Mouse (Mus musculus): Measurements from ENCODE around the gene 1110008L16Rik.
"Not testable (repeated sequence)": the region's sequence is repeated elsewhere in the genome, so short reads cannot be mapped to it uniquely, and the experiment has no call there.

The 1110008L16Rik gene

DNA sequence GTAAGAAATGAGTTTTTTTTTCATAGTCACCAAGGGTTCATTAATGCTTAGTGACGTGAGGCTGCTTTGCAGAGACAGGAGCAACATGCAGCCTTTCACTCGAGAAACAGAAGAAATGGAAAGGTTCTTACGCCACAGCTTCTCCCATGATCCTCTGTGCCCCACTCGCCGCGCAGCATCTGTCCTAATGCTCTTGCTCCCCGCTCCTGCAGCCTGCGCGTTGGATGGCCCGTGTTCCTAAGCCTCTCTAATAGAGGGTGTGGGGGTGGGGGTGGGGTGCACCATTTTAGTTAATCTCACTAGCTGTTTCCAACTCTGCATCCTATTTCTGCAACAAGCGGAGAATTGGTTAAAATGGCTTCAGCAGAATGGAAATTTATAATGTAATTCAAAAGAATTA, 44.6 kb downstream of the 1110008L16Rik start:
- DNase-seq: no peak

DNA sequence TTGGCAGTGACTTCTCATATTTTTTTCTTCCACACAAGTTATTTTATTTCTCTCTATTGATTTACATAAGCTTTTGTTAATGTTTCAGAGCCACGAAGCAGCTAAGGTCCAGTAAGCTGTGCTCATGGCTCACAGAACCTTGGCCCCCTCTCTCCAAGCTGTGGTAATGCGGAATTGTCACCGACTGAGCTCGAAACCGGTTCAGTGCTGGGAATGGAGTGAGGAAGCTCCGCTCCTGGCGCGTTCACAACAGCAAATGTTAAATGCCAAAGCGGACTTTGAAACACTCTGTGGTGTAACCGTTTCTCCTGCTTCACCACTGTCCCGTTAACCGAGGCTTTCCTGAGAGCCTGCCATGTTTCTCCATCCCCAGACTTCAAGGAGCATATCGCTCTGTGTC, 45.2 kb downstream of the 1110008L16Rik start:
- peak; percentile 13 for DNase-seq

DNA sequence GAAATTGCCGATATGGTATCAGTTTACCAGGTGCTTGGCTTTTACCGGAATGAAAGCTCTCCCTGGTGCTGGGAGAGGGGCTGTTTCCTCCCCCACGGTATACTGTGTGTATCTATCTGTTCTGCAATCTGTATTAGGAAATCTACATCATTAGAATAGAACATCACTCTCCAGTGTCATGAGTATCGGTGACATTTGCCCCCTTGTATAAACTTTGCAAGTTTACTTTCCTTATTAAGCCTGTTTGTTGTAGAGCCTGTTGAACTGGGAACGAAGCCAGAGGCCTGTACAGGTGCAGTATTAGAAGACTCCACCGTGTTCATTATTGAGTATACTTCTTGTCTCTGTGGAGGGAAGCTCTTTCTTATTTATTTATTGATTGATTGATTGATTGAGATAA, 54.0 kb downstream of the 1110008L16Rik start:
- no peak for DNase-seq

GRCm38 (mm10) chr12:55354904-55355303, 55.5 kb downstream of the 1110008L16Rik start:
- no peak for DNase-seq

DNA sequence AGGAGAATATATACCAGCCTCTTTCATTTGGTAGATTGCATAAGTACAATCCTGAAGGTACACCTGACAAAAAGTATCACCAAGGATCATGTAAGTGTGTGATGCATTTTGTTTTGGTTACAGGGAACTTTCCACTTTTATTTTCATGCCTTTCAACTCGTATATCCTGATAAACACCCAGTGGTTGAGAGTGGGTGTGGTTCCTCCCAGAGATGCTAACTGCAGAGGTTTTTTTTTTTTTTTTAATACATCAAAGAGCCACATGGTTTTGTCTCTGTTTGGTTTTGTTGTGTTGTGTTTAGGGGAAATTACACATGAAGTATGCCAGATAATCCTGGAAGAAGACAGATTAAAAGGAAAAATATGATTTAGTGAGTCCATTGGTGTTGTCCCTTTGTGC, 57.9 kb downstream of the 1110008L16Rik start:
- no peak for DNase-seq

DNA sequence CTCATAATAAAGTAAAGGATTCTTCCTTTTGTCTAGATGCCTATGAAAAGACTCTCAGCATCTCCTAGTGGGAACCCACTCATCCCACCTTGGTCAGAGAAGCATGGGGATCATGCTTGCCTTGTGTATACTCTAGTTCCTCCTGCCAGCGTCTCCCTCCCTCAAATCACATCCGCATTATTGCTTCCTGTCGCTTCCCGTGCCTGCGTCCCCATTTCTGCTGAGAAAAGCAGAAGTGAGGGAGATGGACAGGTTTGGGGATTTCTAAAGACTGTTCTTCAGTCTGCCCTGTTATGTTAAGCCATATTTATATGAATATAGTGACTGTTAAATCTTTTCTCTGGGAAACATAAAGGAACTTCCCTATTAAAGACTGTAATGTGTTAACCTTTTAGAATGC, 61.6 kb downstream of the 1110008L16Rik start:
- no peak for DNase-seq

DNA sequence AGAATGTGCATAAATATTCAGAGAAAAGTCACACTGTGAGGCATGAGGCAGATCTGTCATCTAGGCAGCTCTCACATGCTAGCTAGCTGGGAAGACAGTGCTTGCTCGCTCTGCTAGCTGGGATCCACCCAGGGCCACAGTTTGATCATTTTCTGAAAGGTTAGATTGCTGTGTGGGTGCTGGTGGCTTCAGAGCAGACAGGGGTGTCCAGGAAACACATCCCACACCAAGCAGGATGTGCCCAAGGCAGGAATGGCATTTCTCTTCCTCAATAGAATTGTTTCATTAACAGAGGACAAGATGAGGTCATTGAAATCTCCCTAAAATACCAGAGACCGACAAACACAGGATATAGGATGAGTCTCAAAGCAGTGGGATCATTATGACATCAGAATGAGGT, 65.7 kb downstream of the 1110008L16Rik start:
- DNase-seq: no peak

DNA sequence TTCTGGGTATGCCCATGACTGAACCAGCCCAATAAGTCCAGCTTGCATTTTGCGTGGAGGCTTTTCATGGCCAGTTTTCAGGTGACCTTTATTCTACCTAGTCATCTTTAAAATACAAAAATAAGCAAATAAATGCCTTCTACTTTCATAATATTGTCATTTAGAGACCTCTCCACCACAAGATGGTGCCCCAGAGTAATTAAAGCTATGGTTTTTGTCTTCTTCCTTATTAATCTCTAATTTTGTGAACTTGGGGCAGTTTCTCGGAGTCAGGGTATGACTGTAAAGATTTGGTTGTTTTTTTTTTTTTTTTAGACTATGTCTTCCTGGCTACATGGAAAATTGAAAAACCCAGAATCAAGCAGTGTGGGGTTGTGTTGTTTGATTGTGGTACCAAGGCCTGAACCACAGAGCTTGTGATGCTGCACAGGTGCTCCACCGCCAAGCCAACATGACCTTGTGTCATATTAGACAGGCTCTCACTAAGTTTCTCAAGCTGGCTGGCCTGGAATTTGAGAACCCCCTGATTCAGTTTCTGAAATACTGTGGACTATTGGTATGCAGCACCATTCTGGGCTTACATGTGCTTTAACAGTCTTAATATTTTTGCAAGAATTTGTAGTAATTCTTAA, 73.2 kb downstream of the 1110008L16Rik start:
- no peak for DNase-seq

- DNase-seq: no peak
Measured at GRCm38 (mm10) chr12:55376956-55377609, 77.7 kb downstream of the 1110008L16Rik start.

DNA sequence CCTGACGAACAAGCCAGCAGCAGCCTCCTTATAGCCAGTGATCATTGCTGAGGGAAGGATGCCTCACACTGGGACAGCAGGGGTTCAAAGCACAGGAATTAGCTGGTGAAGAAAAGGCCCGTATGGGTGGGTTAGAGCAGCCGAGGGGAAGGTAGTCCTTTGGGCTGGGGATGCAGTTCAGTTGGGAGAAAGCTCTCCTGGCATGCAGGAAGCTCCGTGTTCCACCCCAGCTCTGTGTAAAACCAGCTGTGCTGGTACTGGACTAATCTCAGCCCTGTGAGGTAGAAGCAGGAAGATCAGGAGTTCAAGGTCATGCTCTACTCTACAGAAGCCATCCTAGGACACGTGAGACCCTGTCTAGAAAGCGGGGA, 78.2 kb downstream of the 1110008L16Rik start:
- DNase-seq: no peak

GRCm38 (mm10) chr12:55384023-55384749, 84.8 kb downstream of the 1110008L16Rik start, which contains the start of gene Psma6:
Psma6 (plus strand) TSS chr12:55384222.
- DNase-seq: no peak

GRCm38 (mm10) chr12:55384826-55385225, 85.4 kb downstream of the 1110008L16Rik start:
- no peak for DNase-seq

DNA sequence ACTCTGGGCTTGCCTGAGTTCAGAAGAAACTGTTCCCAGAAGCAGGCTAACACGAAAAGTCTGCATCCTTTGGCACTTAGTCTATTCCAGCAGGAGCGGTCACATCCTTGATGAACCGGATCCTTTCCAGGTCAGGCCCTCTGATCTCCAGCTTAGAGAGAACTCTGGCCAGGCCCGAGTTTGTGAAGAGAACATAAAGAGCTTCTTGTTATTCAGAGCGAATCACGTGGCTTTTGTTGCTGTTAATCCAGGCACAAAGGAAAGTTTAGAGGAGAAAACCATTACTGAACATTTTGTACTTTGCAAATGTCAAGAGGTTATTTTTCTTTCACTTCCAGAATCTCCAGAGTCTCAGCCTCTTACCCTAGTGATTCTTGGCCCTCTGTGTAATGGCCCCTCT, 86.6 kb downstream of the 1110008L16Rik start:
- no peak for DNase-seq

GRCm38 (mm10) chr12:55386456-55386855, 87.1 kb downstream of the 1110008L16Rik start:
- no peak for DNase-seq

- no peak for DNase-seq
Measured at GRCm38 (mm10) chr12:55387083-55387787, 87.9 kb downstream of the 1110008L16Rik start.

GRCm38 (mm10) chr12:55387788-55388465, 88.5 kb downstream of the 1110008L16Rik start:
- DNase-seq: no peak

- peak; percentile 45 for DNase-seq
Measured at GRCm38 (mm10) chr12:55388478-55388877, 89.1 kb downstream of the 1110008L16Rik start.

- no peak for DNase-seq
Measured at GRCm38 (mm10) chr12:55389132-55390081, 90.0 kb downstream of the 1110008L16Rik start.

DNA sequence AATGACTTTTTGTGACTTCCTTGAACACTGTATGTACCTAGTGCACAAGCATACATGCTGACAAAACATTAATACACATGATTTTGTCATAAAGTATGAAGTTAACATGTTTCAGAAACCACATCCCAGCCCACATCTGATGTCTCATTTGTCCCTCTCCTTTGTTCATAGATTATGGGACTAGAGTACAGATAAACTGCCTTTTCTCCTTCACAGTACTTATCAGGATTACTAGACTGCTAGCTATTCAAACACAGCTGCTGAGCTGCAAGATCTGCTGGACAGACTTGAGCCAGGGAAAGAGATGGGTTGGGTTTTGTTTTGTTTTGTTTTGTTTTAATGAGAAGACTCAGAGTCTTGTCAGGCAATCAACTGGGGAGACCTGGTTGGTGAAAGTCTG, 92.7 kb downstream of the 1110008L16Rik start:
- no peak for DNase-seq

DNA sequence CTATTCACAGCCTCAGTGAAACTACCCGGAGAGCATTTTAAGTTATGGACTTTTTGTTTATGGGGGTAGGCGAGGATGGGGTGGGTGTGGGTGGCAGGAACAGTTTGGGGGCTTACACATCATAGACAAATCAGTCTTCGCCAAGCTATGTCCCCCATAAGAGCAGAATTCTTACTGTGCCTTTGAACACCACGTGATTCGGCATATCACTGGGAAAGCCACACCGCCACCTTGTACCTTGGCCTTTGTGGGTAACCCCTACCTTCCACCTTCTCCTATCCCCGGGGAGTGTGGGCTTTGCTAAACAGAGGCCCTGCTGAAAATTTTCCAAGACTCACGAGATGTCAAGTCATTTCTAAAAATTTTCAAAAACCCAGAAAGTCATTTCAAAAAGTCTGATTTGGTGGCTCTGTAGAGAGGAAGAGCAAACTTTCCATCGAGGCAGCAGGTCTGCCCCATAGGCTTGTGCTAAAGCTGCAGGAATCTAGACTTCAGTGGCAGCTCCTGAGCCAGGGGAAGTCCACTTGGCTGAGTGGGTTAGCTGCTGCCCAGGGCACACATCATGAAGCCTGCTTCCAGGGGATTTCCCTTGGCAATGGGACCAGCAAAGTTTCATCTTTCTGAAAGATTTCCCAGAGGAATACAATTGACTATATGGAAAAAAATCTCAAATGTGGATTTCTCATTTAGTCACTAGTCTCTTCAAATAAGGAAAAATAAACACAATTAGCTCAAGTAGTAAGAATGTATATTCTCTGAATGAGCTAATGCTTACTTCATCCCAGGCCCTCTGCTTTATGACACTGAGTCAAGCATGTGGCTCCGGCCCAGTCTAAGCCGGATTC, 93.6 kb downstream of the 1110008L16Rik start:
- no peak for DNase-seq

GRCm38 (mm10) chr12:55395601-55396000, 96.2 kb downstream of the 1110008L16Rik start:
- not testable (repeated sequence) for DNase-seq
